Mouse (Mus musculus): ENCODE data around the gene Def8. TPM values are rescaled to one million over a fixed set of nuclear protein-coding genes. Genes with fewer than 3 reads are reported as not detected.
"Not testable (repeated sequence)": the region's sequence is repeated elsewhere in the genome, so short reads cannot be mapped to it uniquely, and the experiment has no call there.

The Def8 gene
- total RNA-seq, 4 experiments from 2014 or later = 36.9 to 47.1 (median 38.2) TPM

GRCm38 (mm10) chr8:123432381-123432780 is 9.1 kb downstream of the Def8 start:
- no peak for DNase-seq (ENCODE audit: low spot score in 2 of 2)

GRCm38 (mm10) chr8:123433241-123433974 is 10.1 kb downstream of the Def8 start:
- not testable (repeated sequence) for DNase-seq (ENCODE audit: low spot score in 2 of 2)

GRCm38 (mm10) chr8:123441788-123442187 is 18.5 kb downstream of the Def8 start:
- no peak for DNase-seq (ENCODE audit: low spot score in 2 of 2)

GRCm38 (mm10) chr8:123442351-123442750 is 19.0 kb downstream of the Def8 start:
- DNase-seq (ENCODE audit: low spot score in 2 of 2) = no peak

- DNase-seq (ENCODE audit: low spot score in 2 of 2) = peak; percentile 90
Measured at GRCm38 (mm10) chr8:123442871-123443575, 19.7 kb downstream of the Def8 start.

GRCm38 (mm10) chr8:123443576-123443921 is 20.2 kb downstream of the Def8 start:
- DNase-seq (ENCODE audit: low spot score in 2 of 2) = no peak

- no peak for DNase-seq (ENCODE audit: low spot score in 2 of 2)
Measured at GRCm38 (mm10) chr8:123444131-123444530, 20.8 kb downstream of the Def8 start.

GRCm38 (mm10) chr8:123445981-123446380 is 22.7 kb downstream of the Def8 start:
- DNase-seq (ENCODE audit: low spot score in 2 of 2) = no peak

- DNase-seq (ENCODE audit: low spot score in 2 of 2) = no peak
Measured at GRCm38 (mm10) chr8:123446799-123447198, 23.5 kb downstream of the Def8 start.

GRCm38 (mm10) chr8:123450783-123451182 is 27.5 kb downstream of the Def8 start:
- DNase-seq (ENCODE audit: low spot score in 2 of 2) = no peak

GRCm38 (mm10) chr8:123451747-123452146 is 28.4 kb downstream of the Def8 start:
- DNase-seq (ENCODE audit: low spot score in 2 of 2) = not testable (repeated sequence)

GRCm38 (mm10) chr8:123452149-123452548 is 28.8 kb downstream of the Def8 start:
- no peak for DNase-seq (ENCODE audit: low spot score in 2 of 2)

- no peak for DNase-seq (ENCODE audit: low spot score in 2 of 2)
Measured at GRCm38 (mm10) chr8:123453291-123453690, 30.0 kb downstream of the Def8 start.

GRCm38 (mm10) chr8:123453951-123454350 is 30.6 kb downstream of the Def8 start:
- DNase-seq (ENCODE audit: low spot score in 2 of 2) = no peak

GRCm38 (mm10) chr8:123454559-123454958 is 31.2 kb downstream of the Def8 start:
- no peak for DNase-seq (ENCODE audit: low spot score in 2 of 2)

- no peak for DNase-seq (ENCODE audit: low spot score in 2 of 2)
Measured at GRCm38 (mm10) chr8:123463651-123464050, 40.3 kb downstream of the Def8 start.

- DNase-seq (ENCODE audit: low spot score in 2 of 2) = no peak
Measured at GRCm38 (mm10) chr8:123467476-123467875, 44.1 kb downstream of the Def8 start.

- not testable (repeated sequence) for DNase-seq (ENCODE audit: low spot score in 2 of 2)
Measured at GRCm38 (mm10) chr8:123472991-123473390, 49.7 kb downstream of the Def8 start.

- not testable (repeated sequence) for DNase-seq (ENCODE audit: low spot score in 2 of 2)
Measured at GRCm38 (mm10) chr8:123474549-123474948, 51.2 kb downstream of the Def8 start.

GRCm38 (mm10) chr8:123476911-123477736 is 53.8 kb downstream of the Def8 start:
- no peak for DNase-seq (ENCODE audit: low spot score in 2 of 2)

- DNase-seq (ENCODE audit: low spot score in 2 of 2) = peak; percentile 92 to 93
Measured at GRCm38 (mm10) chr8:123477737-123478258, 54.5 kb downstream of the Def8 start, which contains the start of gene Afg3l1. Gene Afg3l1 (plus strand): TSS chr8:123477903.
